Mouse (Mus musculus): Measurements from ENCODE around the gene Rps21.
"Not testable (repeated sequence)": the region's sequence is repeated elsewhere in the genome, so short reads cannot be mapped to it uniquely, and the experiment has no call there.

The Rps21 gene

DNA sequence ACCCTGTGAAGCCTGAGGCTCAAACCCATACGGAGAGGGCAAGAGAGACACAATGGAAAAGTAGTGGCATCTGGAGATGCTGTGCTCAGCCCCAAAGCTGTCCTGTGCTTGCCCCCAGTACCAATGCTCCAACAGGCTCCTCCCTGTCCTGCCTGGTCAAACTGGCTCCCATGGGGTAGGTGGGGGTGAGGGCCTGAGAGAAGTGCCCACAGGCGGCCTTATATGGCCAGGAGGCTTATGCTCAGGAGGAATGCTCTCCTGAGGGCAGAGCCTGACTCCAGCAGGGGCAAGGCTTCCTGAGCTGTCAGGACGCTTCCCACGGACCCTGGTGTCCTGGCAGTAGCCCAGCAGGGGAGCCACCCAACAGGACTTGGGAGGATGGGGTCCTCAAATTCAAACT is 26.7 kb upstream of the Rps21 start:
- DNase-seq, result peak in 1 of 2 experiments; percentile 66

DNA sequence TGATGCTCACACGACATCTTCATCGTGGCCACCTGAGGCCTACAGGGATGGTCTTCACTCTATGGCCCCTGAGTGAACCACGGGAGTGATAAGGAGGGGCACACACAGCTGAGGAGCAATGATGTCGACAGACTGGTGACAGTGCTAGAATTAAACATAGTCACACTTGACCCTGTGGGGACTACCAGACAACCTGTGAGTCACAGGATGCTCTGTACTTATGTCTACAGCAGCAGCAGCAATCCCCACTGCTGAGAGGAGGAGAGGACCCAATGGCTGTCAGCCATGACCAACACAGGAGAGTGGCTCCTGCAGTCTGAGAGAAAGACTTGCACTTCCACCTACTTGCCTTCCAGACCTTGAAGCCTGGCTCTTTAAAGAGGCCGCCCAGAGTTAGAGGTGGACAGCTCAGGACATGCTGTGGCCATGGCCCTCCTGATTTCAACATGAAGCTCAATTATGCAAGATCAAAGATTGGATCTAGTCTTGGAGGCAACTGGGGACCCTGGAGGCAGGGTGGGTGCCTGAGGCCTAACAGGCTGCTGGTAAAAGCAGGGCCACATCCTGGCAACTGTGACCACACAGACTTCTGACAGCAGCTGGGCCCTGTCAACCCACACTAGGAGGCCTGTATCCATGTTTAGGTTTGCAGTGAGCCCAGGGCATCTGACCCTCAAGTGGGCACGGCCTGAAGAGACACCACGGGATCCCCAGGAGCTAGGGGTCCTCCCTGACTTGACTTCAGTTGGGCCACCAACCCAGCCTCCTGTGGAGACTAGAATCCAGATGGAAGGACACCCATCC is 23.9 kb upstream of the Rps21 start:
- no peak for DNase-seq

DNA sequence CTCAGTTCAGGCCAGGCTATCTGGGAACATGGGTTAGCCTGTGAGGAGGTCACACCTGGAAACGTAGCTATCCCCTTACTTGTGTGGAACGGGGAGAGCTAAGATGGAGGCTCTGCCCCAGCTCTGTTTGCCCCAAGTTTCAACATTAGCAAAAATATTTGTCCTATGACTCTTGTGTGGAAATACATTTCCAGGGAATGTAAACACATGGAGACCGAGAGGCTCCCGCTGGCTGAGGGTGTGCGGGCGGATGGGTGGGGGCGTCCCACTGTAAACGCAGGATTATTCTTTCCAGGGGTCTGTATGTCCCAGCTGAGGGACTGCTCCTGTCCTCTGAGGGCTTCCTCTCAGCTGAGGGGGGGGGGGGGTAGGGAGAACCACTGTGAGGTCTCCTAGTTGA is 22.8 kb upstream of the Rps21 start:
- no peak for DNase-seq

DNA sequence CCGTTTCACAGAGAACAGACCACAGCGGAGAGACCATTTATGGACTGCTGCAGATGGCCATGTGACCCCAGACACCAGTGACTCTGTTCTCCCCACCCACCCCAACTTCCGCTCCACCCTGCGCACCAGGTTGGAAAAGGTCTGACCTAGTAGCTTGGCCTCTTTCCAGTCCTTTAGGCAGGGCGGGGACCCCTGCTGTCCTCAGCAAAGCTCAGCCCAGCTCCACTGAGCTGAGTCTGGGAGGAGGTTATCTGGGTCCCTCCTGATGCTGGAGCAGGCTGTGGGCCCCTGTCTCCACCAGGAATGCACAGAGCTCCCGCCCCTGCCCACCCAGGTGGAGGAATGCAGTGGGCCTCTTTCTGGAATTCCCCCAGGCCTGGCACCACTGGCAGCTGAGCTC is 22.2 kb upstream of the Rps21 start:
- DNase-seq, result peak in 1 of 2 experiments; percentile 80

DNA sequence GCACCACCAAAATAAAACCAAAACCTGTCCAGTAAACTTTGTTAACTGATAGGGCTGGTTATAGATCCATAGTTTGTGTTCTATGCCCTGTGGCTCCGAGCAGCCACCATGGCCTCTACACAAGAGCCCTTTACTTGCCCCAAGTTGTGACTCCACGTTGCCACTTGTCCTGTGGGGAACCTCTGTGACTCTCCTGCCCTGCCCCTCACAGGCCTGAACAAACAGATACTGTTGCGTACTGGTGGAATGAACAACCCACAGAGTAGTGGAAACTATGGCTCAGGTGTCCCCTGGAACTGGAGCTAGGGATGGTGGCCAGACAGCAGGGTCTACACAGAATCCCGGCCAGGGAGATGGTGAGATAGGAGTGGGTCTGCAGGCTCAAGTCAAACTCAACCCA is 21.4 kb upstream of the Rps21 start:
- DNase-seq, result peak in 1 of 2 experiments; percentile 65

DNA sequence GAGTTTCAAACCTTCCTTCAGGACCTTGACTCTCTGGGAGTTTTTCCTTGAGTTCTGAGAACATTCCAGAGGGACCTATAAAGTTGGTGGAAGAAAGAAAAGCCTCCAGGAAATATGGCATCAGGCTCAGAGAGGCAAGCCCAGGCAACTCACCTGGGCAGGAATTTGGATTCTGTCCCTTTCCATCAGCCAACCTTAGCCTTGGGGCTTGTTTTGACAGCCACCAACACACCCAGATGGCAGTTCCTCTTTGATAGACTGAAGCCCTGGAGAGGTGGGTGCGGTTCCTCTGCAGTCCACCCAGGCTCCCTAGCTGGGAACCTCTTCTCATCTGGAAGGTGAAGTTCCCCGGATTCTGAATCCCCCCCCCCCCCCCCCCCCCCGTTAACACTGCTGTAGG is 20.7 kb upstream of the Rps21 start:
- DNase-seq, result no peak

DNA sequence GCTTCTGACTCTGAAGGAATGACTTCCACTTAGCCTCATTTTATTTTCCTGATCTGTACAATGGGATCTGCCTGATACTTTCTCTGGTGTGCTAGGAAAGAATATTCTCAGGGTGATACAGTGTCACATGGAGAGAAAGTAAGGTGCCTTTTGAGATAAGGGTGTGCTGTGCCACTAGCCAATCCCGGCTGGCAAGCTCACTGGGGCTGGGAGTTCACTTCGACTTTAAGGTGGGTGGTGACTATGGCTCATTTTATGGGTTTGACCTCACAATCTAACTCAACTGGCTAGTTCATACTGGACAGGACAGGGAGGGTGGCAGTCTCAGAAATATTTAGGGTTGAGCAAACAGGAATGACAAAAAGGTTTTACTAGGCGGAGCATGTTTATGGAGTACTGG is 20.2 kb upstream of the Rps21 start:
- no peak for DNase-seq

DNA sequence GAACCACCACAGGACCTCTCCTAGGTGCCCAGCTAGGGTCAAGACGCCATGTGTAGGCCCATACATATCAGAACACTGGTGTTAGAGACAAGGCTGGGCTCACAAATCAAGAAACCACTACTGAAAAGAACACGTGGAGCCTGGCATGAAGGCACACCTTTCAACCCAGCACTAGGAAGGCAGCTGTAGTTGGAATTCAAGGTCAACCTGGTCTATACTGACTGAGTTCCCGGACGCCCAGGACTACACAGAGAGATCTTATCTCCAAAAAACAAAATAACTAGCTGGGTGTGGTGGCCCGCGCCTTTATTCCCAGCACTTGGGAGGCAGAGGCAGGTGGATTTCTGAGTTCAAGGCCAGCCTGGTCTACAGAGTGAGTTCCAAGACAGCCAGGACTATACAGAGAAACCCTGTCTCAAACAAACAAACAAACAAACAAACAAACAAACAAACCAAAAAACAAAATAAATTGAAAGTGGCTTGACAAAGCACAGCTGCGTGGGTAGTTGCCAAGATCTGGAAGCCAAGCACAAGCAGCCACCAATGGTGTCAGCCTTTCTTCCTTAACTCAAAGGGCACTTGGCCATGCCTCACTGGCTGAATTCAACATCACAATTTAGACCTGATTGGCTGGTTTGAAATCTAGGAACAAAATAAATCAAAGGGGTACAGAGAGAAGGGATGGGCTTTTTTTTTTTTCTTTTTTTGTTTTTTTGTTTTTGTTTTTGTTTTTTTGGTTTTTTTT is 19.4 kb upstream of the Rps21 start:
- DNase-seq, result no peak

DNA sequence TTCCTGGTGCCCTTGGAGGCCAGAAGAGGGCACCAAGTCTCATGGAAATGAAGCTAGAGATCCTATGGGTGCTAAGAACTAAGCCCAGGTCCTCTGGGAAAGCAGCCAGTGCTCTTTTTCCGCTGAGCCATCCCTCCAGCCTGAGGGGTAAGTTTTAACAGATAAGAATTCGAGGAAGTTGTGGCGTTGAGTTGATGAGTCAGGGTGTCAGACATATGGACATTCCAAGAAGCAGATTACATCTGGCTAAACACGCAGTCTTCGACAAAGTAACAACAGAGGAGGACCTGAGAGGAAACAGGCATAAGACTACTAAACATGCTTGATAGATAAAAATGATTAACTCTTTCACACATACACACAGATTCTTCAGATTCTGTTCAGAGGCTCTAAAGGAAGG is 18.6 kb upstream of the Rps21 start:
- no peak for DNase-seq

DNA sequence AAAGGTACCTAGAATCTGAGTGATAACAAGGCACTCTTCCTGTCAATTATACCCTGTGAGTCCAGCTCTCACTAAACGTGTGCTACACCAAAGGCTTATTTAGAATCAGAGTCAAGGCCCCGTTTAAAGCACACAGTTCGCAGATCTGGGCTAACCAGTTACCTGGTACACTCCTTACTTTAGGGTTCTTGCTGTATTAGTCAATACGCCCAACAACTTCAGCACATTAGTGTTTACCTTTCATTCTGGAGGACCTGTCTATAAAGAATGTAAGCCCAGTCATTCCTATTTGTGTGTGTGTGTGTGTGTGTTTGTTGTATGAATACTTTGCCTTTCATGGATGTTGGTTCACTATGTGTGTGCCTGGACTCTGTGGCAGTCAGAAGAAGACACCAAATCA is 14.1 kb upstream of the Rps21 start:
- peak in 1 of 2 experiments; percentile 67 for DNase-seq

DNA sequence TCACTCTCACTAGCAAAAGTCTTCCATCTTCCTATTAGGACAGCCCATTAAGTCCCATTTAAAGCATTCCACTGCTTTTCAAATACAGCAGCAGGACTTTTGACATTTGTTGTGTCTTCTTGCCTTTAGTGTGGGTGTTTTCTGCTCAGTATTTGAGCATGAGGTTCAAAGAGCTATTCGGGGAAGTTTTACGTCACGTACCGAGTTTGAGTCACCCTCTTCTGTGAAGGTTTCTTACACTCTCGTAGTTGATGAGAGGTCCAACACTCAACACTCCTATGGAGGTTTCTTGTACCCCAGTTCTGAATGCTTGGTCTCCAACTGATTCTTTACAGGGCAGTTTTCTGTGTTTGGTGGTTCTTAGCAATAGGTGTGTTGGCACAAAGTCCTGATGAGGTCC is 9.3 kb upstream of the Rps21 start:
- no peak for DNase-seq

DNA sequence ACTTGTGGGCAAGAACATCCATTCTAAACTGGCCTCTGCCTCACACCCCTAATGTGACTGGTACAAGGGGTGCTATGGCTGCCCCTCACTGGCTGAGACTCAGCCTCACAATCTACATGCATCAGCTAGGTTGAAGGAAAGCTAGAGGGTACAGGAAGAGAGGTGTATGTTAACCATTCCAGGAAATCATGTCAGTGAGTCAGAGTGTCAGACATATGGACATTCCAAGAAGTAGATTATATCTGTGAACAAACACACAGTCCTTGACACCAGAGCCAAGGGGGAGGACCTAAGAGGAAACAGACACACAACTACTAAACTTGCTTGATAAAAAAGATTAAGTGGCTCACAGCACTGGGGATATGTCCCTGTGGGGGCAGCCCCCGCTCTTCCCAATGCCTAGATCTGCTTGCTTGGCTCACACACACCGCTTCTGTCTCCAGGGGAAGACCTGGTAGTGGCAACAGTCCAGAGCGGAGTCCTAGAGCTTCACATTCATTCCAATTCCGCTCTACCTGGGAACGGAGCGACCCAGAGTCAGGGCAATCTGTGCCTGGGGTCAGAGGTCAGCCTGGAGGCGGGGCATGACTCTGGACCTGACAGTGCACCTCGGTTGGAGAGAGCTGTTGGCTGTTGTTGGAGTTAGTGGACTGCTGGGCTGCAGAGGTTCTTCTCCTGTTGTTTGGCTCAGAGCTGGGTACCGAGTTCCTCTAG is 8.1 kb upstream of the Rps21 start:
- no peak for DNase-seq

DNA sequence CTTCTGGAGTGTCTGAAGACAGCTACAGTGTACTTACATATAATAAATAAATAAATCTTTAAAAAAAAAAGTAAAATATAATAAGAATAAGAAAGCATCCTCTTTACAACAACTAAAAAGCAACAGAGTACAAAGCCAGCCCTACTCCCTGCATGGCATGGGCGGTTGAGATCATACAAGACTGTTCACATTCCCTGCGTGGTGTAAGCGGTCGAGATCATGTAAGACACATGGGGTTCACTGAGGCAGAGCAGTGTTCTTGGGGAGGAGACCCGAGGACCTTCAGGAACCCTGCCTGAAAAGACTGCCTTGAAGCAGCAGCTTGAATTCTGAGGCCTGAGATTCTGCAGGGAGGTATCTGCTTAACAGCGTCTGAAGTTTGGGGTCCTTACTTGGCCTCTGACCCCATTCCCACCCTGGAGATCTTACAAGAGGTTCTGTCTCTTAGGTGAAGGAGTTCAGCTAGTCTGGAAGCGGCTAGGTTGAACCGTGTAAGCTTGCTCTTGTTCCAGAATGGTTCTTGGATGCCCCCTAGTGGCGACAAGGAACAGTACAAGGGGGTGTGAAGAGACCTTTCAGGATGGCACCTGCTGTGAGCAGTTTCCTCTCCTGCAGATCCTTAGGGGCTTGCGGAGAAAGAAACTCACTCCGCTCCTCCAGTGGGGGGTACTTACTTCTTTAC is 6.1 kb upstream of the Rps21 start:
- peak; percentile 78 to 82 for DNase-seq

DNA sequence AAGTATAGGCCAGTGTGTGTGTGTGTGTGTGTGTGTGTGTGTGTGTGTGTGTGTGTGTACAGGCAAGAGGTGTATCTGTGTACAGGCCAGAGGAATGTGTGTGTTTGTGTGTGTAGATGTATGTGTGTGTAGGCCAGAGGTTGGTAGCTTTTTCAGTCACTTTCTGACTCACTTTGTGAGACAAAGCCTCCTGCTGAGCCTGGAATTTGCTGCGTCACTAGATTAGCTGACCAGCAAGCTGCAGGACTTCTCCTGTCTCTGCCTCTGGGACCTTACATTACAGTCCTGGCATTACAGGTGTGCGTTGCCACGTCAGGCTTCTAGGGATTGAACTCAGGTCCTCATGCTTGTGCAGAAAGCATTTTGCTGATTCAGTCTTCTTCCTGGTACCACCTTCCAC is 5.3 kb upstream of the Rps21 start:
- no peak for DNase-seq

DNA sequence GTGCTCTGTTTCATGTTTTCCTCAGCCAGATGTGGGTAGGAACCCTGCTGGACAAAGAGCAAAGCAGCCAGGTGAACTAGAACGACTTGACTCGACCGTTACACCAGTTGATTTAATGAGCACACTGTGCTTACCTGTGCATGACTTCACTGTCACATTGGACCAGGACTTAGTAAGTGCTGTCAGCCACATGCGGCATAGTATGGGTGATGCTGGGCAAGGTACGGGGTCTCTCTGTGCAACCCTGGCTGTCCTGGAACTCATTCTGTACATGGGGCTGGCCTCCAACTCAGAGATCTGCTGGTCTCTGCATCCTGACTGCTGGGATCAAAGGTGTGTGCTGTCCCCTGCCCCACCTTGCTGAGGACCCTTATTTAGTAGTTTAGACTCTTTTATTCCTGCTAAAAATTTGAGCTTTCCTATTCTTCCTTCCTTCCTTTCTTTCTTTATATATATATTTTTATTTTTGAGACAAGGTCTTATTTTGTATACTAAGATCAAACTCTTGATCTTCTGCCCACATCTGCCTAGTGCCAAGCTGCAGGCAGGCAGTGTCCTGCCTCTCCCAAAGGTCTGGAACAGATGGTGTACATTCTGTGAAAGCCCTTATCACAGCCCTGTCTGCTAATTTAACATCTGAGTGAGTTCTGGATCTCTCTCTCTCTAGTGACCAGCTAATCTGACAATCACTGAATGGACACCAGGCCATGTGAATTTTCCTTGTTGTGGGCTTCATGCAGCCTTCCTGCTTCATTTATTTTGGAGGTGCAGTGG is 2.6 kb upstream of the Rps21 start:
- no peak for DNase-seq

DNA sequence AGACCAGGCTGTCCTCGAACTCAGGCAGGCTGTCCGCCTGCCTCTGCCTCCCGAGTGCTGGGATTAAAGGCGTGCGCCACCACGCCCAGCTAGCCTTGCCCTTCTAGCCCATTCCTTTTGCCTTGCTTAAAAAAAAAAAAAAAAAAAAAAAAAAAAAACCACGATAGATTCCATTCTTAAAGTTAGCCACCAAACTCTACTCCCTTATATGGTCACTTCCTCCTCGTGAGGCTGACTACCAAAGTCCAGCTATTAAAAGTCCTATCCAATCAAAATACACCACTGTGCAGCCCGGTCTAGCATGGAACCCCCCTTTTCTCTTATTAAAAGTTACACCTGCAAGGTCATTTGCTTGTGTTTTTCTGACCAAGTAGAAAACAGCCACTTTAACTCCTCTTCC is 1.5 kb upstream of the Rps21 start:
- no peak for DNase-seq

DNA sequence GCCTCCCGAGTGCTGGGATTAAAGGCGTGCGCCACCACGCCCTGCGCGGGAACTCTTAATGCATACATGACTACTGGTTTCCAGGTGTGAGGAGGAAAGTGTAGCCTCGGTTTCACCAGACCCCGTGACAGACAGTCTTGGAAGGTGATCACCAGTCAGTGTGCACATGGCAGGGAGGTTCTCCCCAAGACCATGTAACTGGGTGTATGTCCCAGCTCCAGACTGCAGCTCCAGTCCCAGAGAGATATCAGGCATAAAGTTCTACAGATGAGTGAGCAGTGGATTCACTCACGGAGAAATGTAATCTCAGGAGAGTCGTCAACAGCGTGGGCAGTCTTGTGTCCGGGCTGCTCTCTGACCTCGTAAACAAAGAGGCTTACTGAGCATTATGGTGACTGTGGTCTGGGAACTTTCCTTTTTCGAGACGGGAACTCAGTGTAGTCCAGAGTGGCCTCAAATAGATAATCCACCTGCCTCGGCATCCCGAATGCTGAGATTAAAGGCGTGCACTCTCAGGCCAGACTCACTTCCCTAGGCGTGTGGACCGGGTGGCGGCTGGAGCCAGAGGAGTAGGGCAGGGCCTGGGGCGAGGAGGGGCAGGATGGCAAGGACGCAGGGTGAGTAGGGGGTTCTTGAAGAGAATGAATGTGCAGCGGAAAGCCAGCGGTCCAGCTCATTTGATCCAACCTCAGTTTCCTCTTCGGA is 729 bp upstream of the Rps21 start:
- no peak for DNase-seq

DNA sequence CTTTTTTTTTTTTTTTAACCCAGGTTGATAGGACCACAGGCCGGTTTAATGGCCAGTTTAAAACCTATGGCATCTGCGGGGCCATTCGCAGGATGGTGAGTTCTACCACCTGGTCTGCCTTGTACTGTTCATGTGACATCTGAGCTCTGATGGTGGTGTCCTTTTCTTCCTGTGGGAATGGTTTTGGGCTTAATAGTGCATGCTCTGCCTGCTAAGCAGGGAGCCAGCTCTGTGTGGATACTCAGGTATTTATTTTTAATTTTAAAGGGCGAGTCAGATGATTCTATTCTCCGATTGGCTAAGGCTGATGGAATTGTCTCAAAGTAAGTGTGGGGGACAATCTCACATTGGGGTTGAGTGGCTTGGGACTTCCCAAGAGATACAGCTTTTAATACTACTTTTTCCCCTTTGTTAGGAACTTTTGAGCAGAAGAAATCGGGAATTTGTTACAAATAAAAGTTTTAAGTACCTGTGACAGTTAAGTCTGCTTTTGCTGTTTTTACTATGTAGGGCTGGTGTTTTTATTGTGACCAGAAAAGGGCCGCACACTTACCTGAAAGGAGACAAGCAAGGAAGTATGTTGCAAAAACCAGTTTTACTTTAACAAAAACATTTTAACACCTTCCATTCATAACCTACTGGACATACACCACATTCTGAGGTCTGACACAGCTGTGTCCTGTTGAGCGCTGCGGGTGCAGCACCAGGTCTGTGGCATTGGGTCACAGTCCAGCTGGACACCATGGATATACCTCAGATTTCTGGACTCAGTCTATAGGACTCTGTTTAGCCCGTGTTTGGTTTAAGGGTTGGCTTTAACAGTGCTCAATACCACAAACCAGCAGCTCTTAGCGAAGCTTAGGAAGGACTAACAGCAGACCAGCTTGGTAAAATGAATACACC is 1.0 kb downstream of the Rps21 start:
- no peak for DNase-seq

DNA sequence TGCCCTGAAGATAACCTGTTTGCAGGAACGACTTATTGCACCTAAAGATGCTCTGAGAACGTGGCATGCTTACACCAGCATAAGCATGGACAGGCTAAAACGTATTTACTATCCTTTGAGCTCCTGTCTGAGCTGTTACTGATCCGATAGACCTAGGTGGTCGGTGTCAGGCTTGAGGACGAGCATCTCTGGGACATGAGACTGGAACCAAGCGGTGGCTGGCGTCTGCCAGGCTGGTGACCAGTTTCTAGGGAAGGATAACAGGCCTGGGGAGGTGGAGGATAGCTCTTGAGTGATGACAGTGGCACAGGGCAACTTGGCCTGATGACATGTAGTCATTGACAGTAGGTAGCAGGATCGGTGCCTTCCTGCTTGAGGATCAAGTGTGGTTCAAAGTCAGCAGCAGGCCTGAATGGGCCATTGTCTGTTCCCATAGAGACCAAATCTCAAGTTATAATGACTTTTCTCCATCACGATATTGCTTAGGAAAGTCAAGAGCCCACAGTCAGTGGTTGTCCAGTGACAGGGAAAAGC is 1.8 kb downstream of the Rps21 start:
- DNase-seq, result not testable (repeated sequence)

Measured in lung, adult 18-20 months (tissue).